Mouse (Mus musculus) spleen, adult 18-20 months (tissue): ENCODE measurements around the gene Soga1.
A peak's percentile ranks its signal among the peaks of the same experiment; 100 is the strongest.

ENCODE experiments used
- DNase-seq, 2 experiments: peaks; one replicate each; pipeline ENCODE4 v3.0.0; 2022; ENCODE audit warnings: mixed read lengths in 2 of 2

Soga1 gene

DNA sequence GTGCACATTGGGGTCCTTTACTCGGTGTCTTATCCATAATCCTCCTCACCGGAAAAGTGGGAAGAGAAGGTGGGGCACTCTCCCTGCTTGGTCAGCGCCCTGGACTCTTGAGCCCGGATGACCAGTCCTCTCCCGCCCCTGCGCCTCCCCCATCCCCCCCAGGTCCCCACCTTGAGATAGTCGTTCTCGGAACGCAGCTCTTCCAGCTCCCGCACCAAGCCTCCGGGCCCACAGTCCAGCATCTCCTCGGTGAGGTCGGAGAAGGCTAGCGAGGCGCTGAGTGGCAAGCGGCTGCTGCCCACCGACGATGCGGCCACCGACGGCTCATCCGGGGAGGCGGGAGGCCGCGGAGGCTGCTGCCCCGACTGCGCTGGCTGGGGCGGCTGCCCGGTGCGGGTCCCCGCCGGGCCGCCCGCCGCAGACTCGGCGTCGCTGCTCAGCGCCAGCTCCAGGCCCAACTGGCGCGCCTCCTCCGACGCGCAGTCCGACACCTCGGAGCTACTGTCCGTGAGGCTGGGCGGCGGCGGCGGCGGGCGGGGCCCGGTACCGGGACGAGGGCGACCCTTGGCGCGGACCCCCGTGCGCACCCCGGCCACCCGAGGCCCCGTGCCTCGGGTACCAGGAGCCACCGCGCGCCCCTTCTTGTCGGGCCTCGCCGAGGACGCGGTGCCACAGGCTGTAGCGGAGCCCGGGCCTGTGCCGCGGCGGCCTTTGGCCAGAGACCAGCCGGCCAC lies 828 bp downstream of the Soga1 start:
- no peak for DNase-seq

DNA sequence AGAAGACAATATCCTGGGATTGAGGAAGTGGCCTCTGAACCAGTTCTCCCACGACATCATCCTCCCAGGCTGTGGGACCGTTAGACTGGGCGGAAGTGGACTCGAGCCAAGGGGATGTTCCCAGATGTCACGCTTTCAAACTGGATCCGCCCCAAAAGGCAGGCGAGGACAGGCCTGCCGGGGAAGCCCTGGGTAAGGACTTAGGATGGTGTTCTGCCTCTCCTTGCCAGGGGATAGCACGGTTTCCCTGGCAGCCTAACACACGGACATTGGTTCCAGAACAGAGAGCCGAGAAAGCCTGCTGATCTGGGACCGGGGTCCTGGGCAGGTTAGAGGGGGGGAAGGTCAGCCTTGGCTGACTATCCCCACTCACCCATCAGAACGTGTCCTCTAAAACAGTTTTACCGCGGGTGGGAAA lies 1.4 kb downstream of the Soga1 start:
- DNase-seq = peak; percentile 34 to 46

DNA sequence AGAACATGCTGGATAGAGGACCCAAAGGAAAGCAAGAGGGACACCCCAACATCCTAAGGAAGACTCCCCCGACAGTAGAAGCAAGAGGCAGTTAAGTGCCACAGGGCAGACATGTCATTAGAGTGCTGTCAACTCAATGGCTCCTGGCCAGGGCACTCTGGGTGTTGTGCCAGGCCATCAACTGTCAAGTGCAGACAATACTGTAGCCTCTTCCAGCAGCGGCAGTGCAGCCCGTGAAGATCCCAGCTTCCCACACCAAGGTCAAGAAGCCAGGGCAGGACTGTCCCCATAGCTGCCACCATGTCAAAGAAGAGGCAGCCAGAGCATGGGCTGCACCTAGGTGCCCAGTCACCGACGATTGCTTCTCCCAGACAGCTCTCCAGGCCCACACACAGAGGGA lies 1.9 kb downstream of the Soga1 start:
- no peak for DNase-seq

DNA sequence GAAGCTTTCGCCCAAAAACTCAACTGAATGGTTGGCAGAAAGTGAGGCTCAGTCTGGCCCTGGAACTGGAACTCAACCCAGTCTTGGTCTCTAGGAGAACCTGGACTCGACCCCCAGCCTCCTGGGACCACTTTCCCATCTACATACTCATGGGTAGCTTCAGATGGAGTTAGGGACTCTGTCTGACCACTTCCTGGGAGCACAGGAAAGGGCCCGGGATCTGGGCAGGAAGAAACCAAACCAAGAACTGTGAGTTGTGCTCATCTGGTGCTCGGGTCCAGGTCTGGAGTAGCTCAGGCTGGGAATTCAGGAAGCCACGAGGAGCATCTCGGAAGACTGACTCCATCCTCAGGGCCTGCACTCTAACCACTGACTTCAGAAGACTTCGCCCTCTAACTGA lies 2.5 kb downstream of the Soga1 start:
- no peak for DNase-seq

DNA sequence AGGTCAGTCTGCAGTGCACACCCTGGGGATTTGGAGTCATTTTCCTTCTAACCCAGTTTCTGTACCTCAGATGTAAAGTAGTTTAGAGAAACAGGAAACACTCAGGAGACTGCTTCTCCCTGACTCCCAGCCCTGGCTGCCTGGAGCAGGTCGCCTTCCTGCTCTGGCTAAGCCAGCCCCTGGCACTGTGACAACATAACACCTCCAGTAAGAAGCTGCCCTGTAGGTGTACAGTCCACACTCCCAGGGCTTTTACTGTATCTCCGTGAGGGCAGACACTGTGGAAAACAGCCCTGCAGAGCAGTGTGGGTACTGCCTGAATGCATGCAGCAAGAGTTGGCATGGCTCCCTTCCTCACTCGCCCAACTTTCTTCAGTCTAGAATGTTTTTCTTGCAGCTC lies 3.4 kb downstream of the Soga1 start:
- DNase-seq = no peak

DNA sequence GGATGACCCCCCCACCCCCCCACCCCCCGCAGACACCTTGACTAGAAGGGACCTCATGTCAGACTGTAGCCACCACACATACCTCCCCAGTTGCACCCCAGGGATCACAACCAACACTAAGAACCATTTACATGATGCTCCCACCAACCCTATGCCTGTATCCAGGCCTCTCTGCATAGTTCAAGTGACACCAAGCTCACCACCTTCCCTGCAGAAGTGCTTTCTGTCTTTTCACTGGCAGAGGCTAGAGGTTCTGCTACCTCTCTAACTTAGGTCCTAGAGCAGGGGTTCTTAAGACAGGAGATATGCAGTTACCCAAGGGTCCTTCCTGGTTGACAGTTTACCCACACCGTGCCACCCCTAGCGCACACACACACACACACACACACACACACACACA lies 3.8 kb downstream of the Soga1 start:
- no peak for DNase-seq

DNA sequence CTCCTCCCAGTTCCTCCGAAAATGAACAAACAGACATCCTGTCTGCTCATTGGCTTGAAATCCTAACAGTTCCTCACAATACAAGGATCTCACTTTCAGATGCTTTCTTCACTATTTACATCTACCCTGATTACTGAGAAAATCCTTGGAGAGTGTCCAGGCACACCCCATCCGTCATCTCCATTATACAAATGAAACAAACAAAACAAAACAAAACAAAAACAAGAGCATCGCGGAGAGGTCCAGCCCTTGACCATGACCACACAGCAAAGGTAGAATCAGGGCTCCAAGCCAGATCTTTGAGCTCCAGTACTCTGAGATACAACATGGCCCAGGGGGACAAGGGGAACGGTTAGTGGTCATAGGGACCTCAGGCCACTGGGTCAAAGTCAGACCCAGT lies 4.3 kb downstream of the Soga1 start:
- no peak for DNase-seq

DNA sequence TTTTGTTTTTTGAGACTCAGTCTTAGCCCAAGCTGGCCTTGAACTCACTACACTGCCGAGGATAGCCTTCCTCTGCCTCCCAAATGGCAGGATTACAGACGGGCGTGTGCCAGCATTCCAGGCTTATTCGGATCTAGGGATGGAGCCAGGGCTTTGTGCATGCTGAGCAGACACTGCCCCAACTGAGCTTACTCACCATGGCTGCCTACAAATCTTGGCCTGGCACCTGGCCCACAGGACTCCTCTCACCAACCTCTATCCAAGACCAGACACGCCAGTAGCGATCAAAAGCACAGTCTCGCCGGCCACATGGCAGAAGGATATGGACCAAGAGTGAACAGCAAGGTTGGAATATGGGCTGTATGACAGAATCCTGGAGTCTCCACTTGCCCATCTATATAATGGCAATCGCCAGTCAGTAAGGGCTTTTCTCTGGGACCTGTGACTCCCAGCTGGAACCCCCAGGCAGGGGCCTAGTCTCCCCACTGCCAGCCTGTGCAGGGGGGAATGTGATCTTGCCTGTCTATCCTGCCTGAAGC lies 4.8 kb downstream of the Soga1 start:
- no peak for DNase-seq

DNA sequence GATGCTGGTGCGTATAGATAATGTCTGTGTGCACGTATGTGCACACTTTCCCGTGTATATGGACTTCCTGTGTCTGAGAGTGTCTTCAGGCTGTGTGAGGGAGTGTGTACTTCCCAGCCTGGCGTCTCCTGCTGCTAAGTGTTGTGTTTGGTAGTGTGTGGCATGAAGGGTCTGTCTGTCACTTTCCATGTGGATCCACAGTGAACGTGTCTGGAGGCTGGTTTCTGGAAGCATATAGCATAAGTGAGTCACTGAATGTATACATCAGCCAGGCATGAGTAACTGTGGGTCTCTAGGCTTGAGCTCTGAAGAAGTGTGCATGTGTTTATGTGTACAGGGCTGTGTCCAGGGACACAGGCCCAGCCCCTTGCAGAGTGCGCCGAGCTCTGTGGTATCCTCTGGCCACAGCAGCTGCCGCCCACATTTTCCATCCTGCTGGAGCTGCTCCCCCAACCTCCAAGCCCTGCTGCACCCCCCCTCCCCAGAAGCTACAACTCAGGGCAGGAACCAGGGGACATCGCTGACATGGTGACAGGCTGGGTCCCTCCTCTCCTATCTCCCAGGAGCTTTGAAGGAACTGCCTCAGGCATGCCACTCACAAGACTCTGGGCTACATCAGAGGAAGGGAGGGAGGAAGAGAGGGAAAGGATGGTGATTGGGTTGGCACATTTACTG lies 5.5 kb downstream of the Soga1 start:
- DNase-seq = no peak

DNA sequence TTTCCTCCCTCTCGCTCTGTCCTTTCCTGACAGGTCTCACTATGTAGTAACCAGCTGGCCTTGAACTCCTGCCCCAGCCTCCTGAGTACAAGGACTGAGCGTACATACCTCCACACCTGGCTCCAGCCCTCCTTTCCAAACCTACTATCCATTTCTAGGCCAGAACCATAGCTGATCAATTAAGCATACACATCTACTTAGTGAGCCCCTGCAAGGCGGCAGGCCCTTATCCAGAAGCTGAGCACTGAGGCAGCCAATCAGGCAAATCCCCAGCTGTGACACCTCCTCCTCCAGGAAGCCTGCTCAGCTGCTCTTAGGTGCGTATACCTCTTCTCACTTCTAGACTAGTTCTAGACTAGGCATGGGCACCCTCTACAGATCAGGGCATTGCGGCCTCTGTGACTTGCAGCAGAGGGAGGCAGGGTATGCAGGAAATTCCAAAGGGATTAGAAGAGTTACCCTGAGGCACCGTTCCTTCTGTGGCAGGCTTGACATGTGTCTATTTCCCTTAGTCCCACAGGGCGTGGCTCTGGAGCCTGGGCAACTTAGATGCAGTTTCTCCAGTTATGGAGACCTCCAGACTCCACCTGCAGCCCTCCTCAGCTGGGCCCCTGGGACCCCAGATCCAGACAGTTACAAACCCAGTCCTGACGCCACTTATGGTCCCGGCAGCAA lies 6.6 kb downstream of the Soga1 start:
- DNase-seq = no peak

DNA sequence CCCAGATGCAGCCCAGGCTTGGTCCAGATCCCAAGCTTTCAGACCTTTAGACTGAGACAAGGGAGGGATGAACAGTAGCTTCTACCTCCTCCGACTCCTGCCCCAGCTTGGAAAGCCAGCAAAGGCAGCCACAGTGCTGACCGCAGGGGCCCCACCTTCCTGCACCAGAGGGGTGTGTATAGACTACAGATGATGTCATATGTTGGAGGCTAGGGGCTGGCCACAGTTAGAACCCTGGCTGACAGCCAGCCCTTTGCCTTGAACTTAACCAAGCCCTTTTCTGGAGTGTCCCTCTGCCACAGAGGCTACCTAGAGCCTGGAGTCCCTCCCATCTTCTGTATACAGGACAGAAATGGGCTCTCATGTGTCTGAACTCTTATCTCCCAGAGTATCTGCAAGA lies 7.5 kb downstream of the Soga1 start:
- no peak for DNase-seq

DNA sequence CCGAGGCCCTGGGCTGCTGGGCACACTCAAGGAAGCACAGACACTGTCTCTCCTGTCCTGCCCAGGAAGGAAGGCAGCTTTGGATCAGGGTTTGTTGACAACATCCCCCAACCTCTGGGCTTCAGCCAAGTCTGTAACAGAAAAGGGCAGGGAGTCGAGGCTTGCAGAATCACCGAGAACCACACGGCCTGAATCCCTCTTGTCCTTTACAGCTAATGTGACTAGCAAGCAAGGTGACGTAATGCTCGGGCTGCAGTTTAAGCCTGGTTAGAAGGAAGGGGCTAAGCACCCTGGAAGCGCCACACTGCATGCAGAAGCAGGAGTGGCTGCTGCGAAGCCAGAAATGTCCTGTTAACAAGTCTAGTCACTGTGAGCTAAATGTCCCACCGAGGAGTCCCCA lies 8.7 kb downstream of the Soga1 start:
- no peak for DNase-seq

DNA sequence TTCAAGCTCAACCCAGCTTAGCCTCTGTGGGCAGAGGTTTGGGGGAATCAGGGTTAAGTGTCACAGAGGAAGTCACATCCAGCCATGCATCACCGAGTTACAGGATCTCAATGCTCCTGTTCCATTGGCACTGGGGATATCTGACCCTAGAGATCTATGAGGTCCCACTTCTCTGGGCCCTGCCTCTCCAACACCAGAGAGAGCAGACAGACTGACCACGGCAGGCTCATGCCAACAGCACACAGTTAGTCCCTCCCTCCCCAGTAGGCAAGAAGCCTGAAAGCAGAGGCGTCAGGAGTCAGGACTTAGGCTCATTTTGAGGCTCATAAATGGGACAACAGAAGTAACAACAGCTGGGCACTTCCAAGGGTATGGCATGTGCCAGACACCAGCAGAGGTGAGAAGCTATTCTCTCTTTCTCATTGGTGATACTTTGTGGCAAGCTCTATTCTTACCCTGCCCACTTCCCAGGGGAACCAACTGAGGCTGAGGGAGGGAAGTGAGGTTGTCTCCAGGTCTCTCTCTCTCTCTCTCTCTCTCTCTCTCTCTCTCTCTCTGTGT lies 9.2 kb downstream of the Soga1 start:
- no peak for DNase-seq

DNA sequence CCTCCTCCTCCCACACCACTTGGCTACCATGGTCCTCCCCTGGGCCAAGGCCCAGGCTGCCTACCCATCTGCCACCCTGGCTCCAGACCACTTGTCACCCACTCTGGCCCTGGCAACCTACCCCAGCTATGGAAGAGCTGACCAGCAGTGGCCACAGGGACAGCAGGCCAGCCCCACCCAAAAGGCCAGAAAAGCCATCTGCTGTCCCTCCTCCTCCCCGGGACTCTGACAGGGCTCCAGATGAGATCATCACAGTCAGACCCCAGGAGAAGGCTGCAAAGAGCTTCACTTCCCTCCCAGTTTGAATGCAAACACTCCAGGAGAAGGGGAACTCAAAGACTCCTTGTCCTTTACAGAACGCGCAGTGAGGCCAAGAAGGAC lies 9.7 kb downstream of the Soga1 start:
- DNase-seq = no peak

DNA sequence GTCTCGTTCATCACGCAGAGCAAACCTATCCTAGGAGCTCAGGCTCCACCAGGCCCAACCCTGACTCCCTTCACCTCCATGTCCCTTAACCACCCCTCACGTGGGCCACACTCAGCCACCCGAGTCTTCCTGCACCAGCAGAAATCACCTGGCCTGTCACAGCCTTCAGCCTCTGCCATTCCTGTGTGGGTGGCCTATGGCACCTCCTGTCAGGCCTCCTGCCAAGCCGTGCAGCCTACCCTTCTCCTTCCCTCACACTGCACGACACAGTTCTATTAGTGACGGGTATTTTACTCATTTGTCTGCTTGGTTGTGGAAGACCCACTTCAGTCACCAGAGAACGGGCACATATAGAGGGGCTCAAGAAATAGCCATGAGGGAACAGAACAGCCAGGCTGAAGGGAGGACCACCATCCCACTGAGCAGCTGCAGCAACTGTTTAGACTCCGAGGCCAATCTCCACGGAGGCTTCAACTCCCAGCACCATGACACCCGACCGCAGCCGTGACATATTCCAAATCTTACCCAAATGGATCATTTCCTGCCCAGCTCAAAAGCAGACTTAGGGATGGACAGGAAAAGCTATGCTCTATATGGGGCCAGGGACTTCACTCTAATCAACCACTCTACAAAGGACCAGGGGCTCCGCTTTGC lies 10.2 kb downstream of the Soga1 start:
- no peak for DNase-seq

DNA sequence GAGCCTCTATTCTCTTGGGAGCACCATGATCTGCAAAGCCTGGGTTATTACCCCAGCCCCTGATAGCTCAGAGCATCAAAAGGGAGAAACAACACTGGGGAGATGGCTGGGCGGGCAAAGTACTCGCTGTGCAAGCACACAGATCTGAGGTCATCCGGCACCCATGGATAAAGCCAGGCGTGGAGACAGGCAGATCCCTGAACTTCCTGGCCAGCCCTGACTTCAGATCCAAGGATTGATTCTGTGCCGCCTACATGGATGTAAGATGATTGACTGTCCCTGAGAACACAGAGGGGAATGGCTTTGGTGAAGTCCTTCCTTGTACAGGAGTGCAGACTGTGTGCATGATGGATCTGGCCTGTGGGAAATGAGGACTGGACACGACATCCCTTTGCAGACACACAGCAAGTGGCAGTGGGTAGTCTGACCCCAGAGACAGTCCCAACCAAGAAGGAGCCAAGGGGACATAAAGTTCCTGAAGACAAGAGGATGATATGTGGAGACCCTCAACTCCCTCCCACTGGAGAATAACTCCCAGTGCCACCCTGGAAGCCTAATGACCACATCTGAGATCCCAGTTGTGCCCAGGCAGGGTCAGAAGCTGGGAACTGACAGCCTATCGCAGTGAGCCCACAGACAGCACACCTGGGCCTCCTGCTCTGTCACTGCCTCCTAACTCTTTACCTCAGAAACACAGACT lies 12.2 kb downstream of the Soga1 start:
- DNase-seq = no peak

DNA sequence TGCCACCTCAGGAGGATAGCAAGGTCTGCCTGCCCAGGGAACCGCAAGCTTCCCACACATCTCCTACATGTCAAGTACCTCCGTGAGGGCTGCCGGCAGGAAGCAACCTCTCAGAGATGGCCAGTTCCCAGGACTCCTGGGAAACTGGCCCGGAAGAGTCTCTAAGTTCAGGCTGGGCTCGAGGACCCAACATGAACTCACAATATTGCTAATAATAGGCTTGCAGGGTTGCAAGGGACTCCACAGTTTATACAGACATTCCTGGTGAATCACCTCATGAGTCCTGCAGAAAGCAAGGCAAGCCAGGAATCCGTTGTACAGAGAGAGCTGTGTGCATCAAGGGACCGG lies 13.2 kb downstream of the Soga1 start:
- no peak for DNase-seq

DNA sequence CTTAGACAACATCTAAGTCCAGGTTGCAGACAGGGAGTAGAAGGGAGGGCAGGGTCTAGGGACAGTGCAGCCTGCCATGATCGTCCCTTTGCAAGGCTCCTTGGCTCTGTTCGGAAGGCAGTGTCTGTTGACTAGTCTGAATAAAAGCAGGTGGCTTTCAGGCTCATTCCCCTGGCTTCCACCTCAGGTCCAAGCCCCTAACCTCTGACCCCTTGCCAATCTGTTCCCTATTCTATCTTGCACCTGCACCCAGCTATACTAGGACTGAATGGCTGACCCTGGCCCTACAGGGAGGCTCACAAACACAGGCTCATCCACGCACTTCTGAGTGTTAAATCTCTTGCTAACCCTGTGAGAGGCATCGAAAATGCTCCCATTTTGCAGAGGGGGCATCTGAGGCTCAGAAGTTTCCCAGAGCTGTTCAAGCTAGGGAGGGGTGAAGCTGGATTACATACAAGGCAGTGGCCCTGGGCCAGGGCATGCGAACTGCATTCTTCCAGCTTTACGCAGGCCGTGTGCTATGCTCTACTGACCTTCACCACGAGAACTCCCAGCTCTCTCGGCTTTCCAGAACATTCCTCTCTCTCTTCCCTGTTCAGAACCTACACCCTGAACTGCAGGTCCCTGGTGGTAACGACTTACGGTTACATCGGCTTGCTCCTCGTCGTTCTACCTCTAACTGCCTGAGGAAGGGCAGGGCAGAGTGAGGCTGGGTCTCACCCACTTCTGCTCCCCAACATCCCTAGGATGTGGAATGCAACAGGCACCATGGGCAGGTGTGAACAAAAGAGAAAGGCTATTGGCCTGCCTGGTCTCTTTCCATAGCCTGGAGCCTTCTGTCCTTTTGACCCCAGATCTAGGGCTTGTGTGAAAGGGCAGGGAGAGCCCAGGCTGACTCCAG lies 13.8 kb downstream of the Soga1 start:
- no peak for DNase-seq

DNA sequence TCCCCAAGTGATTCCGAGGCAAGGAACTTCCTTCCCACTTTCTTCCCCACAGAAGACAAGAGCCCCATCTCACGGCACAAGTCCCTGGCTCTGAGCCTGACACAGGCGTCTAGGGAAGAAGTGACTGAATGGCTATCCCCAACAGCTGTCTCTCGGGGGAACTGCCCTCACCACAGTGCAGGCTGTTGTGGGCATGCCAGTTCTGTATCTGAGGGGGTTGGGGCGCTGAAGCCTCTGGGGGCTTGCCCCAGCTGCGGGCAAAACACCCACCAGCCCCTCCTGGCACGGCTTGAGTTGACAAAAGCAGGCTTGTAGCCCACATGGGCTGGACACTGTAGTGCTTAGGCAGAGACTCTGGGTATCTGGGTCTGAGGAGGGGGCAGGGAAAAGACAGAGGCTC lies 14.9 kb downstream of the Soga1 start:
- no peak for DNase-seq

DNA sequence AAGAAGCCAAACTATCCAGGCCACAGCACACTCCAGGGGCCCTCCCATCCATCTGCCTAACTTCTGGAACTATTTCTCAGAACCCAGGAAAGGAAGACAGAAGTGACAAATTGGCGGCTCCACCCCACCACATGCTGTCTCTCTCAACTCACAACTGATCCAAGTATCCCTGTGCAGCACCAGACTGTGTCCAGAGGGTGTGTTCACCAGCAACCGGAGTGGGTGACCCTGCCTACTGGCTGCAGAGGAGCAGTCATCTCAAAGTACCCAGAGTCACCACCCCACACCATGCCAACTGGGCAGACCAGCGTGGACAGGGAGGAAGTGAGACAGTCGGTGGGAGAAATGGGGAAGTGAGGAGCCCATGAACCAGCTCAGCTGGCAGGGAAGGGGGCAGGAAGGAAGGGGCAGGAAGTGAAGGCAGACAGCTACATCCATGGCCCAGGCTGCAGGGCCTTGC lies 15.8 kb downstream of the Soga1 start:
- DNase-seq = peak; percentile 34 to 42

DNA sequence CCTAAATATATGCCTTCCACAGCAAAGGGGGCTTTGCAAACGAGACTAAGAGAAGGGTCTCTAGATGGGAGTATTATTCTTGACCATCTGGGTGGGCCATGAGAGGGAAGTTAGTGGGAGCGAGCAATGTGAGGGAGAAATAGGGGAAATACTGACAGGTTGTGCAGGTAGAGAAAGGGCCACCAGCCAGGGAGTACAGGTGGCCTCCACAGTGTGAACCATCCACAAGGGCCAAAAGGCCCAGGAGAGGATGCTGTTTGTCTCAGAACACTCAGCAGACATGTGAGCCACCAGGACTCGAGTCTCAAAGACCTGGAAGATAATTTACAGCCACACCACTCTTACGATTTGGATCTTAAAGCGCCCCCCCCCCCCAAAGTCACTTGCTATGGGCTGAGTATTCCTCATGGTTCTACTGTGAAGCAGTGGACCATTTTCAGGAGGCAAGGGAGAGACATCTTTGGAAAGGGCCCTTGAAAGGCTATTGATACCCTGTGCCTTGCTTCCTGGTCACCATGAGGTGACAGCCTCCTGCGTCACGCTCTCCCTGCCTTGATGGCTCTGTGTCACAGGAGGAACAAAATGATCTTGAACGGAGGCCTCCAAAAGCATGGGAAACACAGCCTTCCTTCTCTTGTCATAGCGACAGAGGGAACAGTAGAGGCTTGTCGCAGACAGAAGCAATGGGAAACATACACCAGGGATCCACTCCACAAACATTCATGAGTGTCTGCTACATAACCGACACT lies 18.3 kb downstream of the Soga1 start:
- no peak for DNase-seq
